Mouse (Mus musculus): Measurements from ENCODE around the gene Tm4sf20.

Tm4sf20 gene

DNA sequence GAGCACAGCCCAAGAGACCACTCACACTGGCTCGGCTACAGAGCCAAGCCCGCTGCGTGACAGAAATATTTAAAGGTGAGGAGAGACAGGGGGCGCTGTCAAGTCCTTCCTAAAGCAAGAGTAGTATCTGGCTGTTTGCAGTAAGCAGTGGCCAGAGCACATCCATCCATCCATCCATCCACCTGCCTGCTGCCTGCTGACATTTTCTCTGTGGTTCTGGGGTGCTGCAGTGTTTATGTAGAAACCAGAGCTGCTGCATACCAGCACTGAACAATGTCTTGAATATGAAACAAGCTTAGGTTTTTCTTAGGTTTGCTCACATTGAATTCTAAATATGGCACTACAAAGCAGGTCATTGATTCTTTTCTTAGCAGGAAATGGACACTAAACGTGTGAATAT lies 4.9 kb upstream of the Tm4sf20 start:
- no peak for DNase-seq

DNA sequence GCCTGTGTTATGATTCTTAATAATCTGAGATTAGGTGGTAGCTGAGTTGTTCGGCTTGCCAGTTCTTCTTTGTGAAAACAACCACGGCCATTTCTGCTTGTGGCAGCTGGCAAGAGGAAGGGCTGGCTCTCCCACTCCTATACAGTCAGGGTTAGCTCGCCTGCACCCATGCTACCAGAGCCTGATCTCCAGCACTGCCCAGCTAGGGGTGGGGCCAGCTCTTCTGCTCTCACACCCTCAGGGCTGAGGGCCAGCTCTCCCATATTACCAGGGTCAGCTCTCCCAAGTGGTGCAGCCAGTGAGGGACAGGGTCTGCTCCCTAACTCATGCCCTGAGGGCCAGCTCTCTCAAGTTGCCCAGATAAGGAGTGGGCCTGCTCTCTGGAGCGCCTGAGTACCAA lies 4.2 kb upstream of the Tm4sf20 start:
- DNase-seq = no peak

DNA sequence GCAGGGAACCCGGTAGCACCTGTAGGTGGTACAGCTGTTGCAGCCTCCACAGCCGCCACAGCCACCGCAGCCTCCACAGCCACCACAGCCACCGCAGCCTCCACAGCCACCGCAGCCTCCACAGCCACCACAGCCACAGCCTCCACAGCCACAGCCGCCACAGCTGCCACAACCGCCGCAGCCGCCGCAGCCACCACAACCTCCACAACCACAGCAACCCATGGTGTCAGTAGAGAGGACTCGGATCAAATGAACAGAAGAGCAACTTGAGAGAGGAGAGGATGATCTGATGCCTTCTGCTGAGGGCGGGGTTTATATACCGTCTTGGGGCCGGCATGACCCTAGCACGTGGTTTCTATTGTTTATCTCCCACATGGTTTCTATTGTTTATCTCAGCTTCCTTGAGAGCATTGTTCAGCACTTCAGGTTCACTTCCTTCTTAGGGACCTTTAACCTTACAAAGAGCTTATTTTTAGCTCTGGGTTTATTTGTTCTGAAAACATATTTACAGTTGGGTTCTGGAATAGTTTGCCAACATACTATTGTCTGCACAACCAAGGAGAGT lies 2.8 kb upstream of the Tm4sf20 start, which contains the start of gene Gm47791:
Gene Gm47791 (minus strand): TSS at position 222 of the 565 bp plus-strand sequence.
- DNase-seq = no peak

DNA sequence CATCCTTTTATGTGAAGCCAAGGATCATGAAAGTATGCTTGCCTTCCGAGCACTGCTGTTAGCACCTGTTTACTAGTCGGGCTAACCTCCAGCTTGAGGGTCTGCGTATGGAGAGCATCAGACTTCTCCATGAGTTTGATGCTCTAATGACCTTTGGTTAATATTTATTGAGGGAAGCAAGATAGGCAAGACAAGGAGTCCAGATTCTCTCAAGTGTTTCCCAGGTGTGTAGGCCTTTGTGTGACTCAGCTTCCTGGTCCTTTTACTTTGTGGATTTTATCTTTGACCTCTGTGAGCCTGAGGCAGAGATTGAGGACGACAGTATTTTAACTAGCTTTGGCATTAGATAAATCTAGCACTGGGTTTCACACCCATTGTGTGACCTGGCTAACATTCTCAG lies 1.6 kb downstream of the Tm4sf20 start:
- no peak for DNase-seq

DNA sequence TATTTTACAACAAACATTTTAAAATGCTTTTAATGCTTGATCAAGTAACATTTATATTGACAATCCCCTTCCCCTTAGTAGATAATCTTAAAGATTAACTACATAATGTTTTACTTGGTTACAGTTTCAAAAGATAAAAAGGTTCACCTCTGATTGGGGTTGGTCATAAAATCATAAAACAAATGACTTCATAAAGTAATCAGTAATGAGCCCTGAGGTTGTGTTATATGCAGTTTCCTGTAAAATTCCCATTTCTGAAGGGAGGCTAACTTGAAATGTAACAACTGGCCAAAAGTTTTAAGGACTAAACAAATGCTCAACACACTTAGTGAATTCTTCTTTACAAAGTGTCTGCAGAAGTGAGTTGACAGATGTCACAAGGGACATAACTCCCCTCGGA lies 2.0 kb downstream of the Tm4sf20 start:
- DNase-seq = no peak

DNA sequence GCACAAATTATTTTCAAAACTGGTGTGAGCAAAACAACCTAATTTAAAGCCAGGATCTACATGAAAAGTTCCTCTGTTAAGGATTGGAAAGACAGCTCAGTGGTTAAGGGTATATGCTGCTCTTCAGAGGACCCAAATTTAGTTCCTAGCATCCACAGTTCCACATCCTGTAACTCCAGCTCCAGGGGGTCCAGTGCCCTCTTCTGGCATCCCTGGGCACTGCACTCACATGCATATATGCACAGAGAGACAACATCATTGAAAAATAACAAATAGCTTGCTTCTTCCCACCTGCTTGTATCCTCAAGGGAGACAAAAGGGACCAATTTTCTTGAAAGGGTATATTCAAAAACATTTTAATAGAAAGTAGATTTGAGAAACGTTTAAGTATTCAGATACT lies 6.0 kb downstream of the Tm4sf20 start:
- no peak for DNase-seq

DNA sequence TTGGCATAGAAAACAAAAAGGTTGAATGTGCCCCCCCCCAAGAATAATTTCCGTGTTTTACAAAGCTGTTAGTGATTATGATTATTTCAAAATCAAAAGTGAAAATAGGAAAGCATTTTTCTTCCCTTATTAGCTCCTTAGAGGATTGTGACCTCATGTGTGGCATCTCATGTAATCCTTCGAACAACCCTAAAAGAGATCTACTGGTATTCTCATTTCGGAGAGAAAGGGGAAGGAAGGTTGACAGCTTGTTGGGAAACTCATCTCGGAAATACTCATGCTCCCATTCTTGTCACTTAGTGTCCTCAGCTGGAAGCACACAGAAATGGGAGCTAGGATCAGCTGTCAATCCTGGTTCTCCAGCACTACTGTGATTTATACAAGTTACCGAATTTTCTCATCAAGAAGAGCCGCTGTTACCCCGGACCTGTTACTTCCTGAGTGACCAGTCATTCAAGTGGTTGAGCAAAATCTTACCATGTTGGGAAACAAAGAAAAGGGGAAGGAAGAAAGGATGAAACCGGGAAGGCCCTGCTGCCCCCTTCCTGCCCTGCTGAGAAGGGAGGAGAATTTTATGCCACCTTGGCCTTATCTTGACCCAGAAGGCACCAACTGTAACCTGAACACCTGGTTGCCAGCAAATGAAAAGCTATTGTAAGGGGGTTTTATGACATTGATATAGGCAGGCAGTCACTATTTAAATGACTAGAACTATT lies 6.6 kb downstream of the Tm4sf20 start:
- DNase-seq = no peak

DNA sequence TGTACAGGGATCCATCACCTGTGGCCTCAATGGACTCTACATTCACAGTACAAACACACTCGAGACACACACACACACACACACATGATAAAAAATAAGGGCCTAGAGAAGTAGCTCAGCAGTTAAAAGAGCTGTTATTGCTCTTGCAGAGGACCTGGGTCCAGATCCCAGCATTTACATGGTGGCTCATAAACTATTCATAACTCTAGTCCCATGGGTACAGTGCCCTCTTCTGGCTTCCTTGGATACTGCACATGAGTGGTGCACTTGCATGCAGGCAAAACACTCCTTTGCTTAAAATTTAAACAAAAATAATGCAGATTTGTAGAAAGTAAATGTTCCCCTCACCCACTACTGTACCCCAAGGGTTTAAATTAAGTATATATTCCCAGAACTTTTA lies 8.7 kb downstream of the Tm4sf20 start:
- DNase-seq = peak; percentile 13 to 24

DNA sequence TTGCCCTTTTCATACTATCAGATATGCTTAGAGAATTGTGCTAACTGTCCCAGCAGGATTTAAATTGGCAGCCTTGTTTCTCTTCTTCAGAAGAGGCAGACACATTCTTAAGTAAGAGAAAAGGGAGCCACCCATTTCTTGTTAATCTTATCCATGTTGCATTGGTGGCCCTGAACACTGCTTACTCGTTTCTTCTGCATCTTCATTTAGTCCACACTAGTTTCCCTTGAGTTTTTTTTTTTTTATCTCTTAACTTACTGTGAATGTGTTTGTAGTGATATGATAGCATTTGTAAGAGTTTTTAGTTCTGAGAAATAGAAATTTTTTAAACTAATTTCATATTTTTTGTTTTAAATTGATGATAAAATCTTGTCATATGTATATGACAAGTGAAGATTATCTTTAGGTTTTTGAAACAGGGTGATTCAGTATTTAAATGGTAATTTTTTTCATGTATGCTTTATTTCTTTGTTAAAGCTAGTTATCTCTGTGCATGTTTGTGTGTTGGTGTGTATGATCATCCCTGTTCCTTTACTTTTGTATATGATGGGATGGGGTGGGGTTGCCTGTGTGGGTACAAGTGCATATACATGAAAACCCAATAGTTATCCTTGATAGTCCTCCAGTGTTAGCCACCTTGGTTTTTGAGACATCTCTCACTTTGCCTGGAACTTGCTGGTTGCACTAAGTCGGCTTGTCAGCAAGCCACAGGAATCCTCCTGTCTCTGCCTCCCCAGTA lies 20.4 kb downstream of the Tm4sf20 start:
- no peak for DNase-seq

DNA sequence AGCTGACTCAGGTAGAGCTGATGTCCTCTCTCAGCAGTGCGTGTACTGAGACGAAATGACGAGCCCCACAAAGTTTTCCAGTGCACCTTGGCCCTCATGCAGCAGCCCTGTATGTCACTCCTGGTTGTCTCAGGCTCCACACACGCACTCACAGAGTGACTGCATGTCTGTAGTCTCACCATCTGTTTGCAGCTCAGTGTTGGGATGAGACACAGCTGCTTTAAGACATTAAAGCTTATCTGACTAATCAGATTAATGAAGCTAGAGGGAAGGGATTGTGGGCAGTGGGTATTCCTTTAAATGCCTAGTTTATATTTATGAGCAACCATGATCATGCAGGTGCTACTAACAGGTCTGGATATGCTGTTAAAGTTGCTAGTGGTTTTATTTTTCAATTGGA lies 21.9 kb downstream of the Tm4sf20 start:
- DNase-seq = no peak

DNA sequence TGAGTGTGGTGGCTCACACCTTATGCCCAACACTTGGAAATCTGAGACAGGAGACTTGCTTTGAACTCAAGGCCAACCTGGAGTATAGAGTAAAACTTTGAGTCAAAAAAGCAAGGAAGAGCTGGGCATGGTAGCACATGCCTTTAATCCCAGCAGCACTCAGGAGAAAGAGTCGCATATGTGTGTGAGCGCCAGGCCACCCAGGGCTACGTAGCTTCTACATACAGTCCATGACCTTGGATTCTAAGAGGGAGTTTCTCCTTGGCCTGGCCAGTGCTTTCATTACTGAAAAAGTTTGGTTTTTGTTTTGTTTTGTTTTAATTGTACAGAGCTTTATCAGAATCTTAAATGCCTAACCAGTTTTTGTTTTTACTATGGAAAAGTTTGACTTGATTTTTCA lies 24.3 kb downstream of the Tm4sf20 start:
- no peak for DNase-seq

DNA sequence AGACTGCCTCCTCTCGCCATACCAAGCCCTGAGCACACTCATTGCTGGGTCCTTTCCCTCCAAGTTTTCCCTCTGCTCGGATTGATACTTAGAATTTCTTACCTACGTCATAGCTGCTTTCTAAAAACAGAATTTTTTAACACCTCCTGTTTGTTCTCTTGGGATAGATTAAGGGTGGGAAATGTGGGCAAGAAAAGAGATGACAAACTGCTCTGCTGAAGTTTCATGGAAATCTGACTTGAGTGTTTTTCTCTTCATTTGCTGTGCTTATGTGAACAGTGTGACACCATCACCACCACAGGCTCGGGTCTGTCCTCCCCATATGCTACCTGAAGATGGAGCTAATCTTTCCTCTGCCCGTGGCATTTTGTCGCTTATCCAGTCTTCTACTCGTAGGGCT lies 26.7 kb downstream of the Tm4sf20 start:
- no peak for DNase-seq

DNA sequence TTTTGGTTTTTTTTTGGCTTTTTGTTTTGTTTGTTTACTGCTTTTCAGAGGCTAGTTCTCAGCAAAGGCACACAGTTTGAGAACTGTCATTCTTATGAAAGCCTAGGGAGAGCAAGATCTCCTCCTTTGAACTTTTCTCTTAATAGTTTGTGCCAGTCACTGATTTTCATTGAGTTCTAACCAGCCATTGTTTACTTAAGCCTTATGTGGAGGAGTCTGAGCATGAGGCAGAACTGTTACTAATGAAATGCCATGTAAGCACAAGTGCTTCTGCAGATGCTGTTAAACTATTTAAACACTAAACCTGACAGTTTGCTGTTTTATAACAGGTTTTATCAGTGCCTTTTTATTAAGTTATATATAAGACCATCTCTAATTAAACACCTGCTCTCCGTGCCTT lies 30.2 kb downstream of the Tm4sf20 start:
- no peak for DNase-seq

DNA sequence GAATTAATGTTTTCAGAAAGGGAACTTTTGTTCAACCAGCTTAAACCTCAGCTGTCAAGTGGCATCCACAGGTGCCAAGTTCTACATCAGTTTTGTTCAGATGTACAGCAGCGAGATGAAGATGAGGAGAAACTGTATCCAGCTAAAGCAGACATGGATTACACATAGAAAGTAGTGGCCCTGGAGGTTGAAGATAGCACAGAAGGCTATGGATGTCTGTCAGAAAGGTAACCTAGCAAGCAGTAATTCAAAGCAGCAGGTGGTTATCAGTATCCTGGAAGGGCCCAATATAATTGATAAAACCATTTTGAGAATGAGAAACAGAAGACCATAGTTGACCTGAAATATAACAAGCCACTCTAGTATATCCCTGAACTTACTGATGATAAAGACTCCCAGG lies 34.9 kb downstream of the Tm4sf20 start:
- no peak for DNase-seq

DNA sequence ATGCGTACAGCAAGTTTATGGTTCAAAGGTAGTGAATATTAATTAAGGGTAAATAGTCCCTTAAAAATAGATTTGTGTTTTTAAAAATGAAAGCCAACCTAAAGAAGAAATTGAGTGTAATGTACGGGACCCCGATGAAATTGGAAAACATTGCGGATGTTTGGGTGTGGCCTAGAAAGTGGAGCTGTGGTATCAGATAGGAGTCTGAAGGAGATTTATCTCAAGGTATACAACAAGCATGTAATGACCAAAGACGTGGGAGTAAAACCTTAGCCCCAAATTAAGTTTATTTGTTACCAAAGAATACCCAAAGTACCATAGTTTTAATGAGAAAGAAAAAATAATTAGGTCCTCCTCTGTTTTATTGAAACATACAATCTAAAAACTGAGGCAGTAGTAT lies 41.8 kb downstream of the Tm4sf20 start:
- no peak for DNase-seq

DNA sequence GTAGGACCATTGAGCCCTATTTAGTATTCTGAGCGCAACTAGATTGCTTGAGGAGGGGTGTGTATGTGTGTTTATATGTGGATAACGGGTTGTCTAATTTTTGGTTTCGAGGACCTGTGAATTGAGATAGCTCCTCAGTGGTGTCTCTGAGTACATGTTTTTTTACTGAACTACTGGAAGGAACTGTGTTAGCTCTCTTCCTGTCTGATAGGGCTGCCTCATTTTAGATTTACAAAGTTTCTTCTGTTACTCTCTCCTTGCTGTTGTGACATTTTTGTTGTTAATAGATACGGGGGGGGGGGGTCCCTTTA lies 42.4 kb downstream of the Tm4sf20 start:
- no peak for DNase-seq

DNA sequence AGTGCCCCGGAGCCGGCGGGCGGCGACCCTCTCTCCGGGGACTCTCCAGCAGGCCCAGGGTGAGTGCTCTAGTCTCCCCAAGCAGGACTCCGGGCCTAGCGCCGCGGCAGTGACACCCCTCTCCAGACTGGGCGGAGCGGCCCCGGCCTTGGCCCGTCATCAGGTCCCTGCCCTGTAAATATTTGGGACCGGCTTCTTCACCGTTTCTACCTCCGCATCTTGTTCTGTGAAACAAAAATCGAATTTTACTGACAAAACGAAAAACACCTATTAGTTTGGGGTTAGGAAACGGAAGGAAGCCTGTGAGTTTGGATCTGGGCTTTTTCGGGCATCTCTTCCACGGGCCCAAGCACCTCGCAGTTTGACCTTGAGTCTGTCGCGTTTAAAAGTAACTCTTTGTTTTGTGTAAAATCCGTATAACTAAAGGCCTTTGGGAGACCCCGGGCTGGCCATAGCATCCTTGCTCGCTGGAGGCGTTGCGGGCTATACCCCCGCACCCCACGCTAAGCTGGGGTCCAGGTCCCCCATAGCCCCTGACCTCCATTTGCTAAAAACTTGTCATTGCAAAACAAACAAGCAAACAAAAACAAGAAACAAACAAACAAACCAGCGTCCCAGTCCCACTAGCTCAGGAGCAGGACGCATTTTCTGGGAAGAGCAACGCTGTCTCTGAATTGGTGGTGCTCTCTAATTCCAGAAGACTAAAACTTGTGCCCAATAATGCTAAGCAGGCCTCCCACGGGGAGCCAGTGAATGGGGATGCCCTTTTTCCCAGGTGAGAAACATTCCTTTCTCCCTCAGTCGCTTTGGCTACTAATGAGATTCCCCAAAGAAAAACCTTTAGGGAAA lies 43.0 kb downstream of the Tm4sf20 start:
- DNase-seq = no peak

DNA sequence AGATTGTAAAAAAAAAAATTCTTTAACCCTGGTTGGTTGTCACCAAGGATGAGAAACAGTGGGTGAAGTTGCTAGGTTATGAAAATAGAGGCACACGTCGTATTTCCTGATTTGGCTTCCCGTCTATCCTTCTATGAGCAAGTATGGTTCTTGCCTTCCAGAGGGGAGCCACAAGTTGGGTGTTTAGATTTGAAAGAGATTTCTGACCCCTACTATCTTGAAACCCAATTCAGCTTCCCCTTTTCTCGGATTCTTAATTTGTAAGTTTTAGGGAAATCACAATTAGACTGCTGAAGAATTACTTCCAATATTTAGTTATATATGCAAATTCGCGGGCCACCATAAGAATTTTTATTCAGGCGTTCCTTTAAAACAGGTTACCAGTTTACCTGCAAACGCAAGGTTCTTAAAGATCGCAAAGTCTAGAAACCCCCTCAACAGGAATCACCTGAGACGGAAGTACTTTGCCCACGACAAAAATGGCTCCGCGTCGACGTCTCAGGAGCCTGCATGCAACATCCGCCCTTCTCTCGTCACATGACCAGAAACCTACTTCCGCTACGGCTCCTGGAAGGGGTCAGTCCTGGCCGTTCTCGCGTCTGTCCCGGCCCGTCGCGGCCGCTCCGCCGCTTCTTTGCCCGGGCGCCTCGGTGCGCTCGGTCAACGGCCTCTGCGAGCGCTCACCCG lies 43.8 kb downstream of the Tm4sf20 start, which contains the start of gene Mff:
Gene Mff (plus strand): TSS at position 552 of the 687 bp plus-strand sequence.
- DNase-seq = peak; percentile 92

DNA sequence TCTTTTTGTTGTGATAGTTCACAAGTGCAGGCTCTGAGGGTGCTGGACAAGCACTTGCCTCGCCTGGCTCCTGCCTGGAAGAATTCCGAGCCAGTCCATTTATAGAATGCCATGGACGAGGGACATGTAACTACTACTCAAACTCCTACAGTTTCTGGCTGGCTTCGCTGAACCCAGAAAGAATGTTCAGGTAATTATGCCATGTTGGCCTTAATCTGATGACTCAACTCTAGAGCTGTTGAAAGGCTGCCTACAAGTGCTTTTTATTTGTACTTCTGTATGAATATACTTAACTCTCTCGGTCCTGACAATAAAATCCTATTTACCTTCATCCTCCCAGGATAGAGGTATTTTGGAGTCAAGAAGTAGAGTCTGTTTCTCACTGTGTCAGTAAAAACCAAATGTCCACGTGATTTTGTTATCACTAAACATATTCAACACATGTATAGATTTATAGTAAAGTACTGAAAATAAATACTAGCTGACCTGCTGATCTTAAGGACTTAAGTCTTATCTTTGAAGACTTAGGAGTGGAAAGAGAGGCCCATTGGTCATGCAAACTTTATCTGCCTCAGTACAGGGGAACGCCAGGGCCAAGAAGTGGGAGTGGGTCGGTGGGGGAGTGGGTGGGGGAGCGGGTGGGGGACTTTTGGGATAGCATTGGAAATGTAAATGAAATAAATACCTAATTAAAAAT lies 50.3 kb downstream of the Tm4sf20 start:
- DNase-seq = no peak

All from B cell, adult 2 months (primary cell).